Mouse (Mus musculus) midbrain, embryonic 16.5 days (tissue): ENCODE results near the gene Sf3b6. TPM values are rescaled to one million over a fixed set of nuclear protein-coding genes. Genes with fewer than 3 reads are reported as not detected.

Experiments used
- ATAC-seq: fragments of 200-750 bp; cut with Nextera tagmentation; 2 replicates; pipeline ENCODE4 v1.8.0; 2017; ENCODE audit warnings: moderate TSS enrichment
- H3K27ac ChIP-seq: fragments of 300-500 bp; sonication (generic); 2 replicates; pipeline ENCODE4 v1.5.1; 2014; ENCODE audit warnings: mild to moderate bottlenecking, low read length, mixed read lengths
- H3K27me3 ChIP-seq: fragments of 300-500 bp; sonication (generic); 2 replicates; pipeline ENCODE4 v1.6.1; 2014; ENCODE audit warnings: low read depth, low read length, mixed read lengths; ENCODE audit not compliant: control insufficient read depth, insufficient read depth
- H3K36me3 ChIP-seq: fragments of 300-500 bp; sonication (generic); 2 replicates; pipeline ENCODE4 v1.6.1; 2014; ENCODE audit warnings: mild to moderate bottlenecking, low read length, moderate library complexity, mixed read lengths; ENCODE audit not compliant: control insufficient read depth, insufficient read depth
- H3K4me1 ChIP-seq: fragments of 300-500 bp; sonication (generic); 2 replicates; pipeline ENCODE4 v1.6.1; 2014; ENCODE audit warnings: mild to moderate bottlenecking, low read length, mixed read lengths; ENCODE audit not compliant: control insufficient read depth, insufficient read depth
- H3K4me2 ChIP-seq: fragments of 300-500 bp; sonication (generic); 2 replicates; pipeline ENCODE4 v1.6.1; 2014; ENCODE audit warnings: mild to moderate bottlenecking, low read length, mixed read lengths
- H3K4me3 ChIP-seq: fragments of 300-500 bp; sonication (generic); 2 replicates; pipeline ENCODE4 v1.5.1; 2014; ENCODE audit warnings: low read depth, mild to moderate bottlenecking, low read length, moderate library complexity, mixed read lengths
- H3K9ac ChIP-seq: fragments of 300-500 bp; sonication (generic); 2 replicates; pipeline ENCODE4 v1.6.1; 2014; ENCODE audit warnings: low read depth, low read length, mixed read lengths
- H3K9me3 ChIP-seq: fragments of 300-500 bp; sonication (generic); replicated peaks from 2 replicates; pipeline ENCODE4 v1.6.1; 2014; ENCODE audit warnings: mild to moderate bottlenecking, low read length, mixed read lengths; ENCODE audit not compliant: control insufficient read depth, poor library complexity, severe bottlenecking
- WGBS: fragments of 180-500 bp; shearing (Covaris S2); extraction: QIAGEN DNeasy Blood & Tissue Kit; methylation state at CpG from one replicate; pipeline ENCODE4 v1.1.7; 2014; 5-methylcytosine and 5-hydroxymethylcytosine counted together
- polyA plus RNA-seq: library from polyadenylated mRNA; unstranded; fragments of >200 nt; fragmentation: Nextera tagmentation; extraction: Ambion mirVana; gene quantifications from 2 replicates; pipeline ENCODE4 v1.2.1, GENCODE M21; 2015

The Sf3b6 gene
- polyA plus RNA-seq, 1 experiment from 2014 or later = 204 TPM

GRCm38 (mm10) chr12:4843741-4844140 lies 26.4 kb downstream of the Sf3b6 start:
- H3K4me2 ChIP-seq = peak overlapping the region; percentile 75
- H3K4me3 ChIP-seq = peak overlapping the region; percentile 75
- WGBS = under 1% methylated on average over 12 of the region's 12 CpGs
- H3K9me3 ChIP-seq = no peaks in the 10 kb centered on the region
- H3K9ac ChIP-seq = peak overlapping the region; percentile 65
- H3K27ac ChIP-seq = no peak overlapping the region
- peak; percentile 46 for ATAC-seq
- H3K4me1 ChIP-seq = peaks cover 16% of the 10 kb centered on the region
- no peaks in the 10 kb centered on the region for H3K36me3 ChIP-seq
- no peaks in the 10 kb centered on the region for H3K27me3 ChIP-seq

- H3K4me2 ChIP-seq = no peak overlapping the region
- no peak for ATAC-seq
- no peak overlapping the region for H3K4me3 ChIP-seq
- no peaks in the 10 kb centered on the region for H3K4me1 ChIP-seq
- H3K9ac ChIP-seq = no peak overlapping the region
- H3K27ac ChIP-seq = no peak overlapping the region
- 97% methylated on average over 5 of the region's 5 CpGs for WGBS
- H3K9me3 ChIP-seq = no peaks in the 10 kb centered on the region
- no peaks in the 10 kb centered on the region for H3K27me3 ChIP-seq
- no peaks in the 10 kb centered on the region; the same call in 1 of the 2 replicates for H3K36me3 ChIP-seq
These were observed 38.8 kb downstream of the Sf3b6 start for GRCm38 (mm10) chr12:4856160-4856559.

DNA sequence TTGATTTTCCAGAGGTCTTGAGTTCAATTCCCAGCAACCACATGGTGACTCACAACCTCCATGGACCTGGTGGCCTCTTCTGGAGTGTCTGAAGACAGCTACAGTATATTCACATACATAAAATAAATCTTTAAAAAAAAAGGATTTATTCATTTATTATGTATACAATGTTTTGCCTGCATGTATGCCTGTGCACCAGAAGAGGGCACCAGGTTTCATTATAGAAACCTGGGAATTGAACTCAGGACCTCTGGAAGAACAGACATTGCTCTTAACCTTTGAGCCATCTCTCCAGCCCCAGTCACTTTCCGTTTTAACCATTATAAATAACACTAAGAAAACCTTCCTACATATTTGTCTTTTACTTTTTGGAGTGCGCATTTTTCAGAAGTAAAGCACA lies 39.5 kb downstream of the Sf3b6 start:
- Histone ChIP-seq H3K4me2 (no peak overlapping the region), H3K27ac (no peak overlapping the region), H3K36me3 (no peaks in the 10 kb centered on the region), H3K9me3 (no peaks in the 10 kb centered on the region), H3K4me1 (no peaks in the 10 kb centered on the region), H3K9ac (no peak overlapping the region), H3K4me3 (no peak overlapping the region), H3K27me3 (no peaks in the 10 kb centered on the region)
- no peak for ATAC-seq
- WGBS = 98% methylated on average over 2 of the region's 2 CpGs

DNA sequence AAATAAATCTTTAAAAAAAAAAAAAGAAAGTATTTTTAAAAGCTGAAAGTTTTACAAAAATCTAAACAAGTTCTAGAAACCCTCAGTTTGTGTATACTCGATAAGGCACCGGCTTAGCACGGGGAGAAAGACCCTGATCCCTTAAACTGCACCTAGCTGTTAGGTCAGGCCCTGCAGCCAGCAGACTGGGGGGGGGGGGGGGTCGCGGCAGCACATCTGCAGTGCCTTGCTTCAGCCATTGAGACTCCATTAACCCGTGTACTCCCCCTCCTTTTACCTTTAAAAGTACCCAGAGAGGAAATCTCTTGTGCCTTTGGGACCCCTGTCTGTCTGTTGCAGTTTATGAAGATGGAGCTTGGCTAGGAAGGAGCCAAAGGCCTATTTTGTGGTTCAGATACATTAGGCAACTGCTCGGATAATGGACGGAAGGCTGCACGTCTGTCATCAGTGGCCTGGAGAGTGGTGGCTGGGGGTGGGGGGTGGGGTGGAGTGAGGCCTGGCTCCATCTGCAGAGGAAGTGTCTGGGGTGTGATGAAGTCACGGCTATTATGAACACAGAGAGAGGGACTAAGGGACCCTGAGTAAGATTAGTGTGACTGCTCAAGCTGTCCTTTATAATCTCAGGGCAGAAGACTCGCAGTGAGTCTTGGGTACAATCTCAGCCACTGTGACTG lies 42.0 kb downstream of the Sf3b6 start:
- WGBS = 53% methylated on average over 11 of the region's 11 CpGs
- H3K4me2 ChIP-seq = no peak overlapping the region
- H3K9ac ChIP-seq = no peak overlapping the region
- no peaks in the 10 kb centered on the region for H3K9me3 ChIP-seq
- no peak for ATAC-seq
- no peak overlapping the region for H3K27ac ChIP-seq
- H3K27me3 ChIP-seq = no peaks in the 10 kb centered on the region
- H3K4me1 ChIP-seq = no peaks in the 10 kb centered on the region
- no peaks in the 10 kb centered on the region for H3K36me3 ChIP-seq
- H3K4me3 ChIP-seq = no peak overlapping the region

DNA sequence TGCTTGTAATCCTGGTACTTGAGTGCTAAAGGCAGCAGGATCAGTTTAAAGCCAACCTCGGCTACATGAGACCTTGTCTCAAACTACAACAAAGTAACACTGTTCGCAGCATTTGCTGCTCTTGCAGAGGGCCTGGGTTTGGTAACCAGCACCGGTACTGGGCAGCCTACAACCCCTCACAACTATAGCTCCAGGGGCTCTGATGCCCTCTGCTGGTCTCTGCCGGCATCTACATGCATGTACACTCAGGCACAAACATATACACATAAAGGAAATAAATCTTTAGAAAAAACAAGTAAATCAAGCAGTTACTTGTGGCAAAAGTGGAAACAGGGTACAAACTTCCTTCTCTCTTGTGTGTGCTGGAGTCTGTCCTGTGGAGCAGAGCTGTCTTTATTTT lies 45.3 kb downstream of the Sf3b6 start:
- no peak overlapping the region for H3K4me3 ChIP-seq
- H3K36me3 ChIP-seq = no peaks in the 10 kb centered on the region
- no peaks in the 10 kb centered on the region for H3K27me3 ChIP-seq
- WGBS = 90% methylated on average over 4 of the region's 4 CpGs
- H3K27ac ChIP-seq = no peak overlapping the region
- no peak overlapping the region for H3K9ac ChIP-seq
- no peak for ATAC-seq
- no peaks in the 10 kb centered on the region for H3K9me3 ChIP-seq
- H3K4me1 ChIP-seq = no peaks in the 10 kb centered on the region
- no peak overlapping the region for H3K4me2 ChIP-seq

DNA sequence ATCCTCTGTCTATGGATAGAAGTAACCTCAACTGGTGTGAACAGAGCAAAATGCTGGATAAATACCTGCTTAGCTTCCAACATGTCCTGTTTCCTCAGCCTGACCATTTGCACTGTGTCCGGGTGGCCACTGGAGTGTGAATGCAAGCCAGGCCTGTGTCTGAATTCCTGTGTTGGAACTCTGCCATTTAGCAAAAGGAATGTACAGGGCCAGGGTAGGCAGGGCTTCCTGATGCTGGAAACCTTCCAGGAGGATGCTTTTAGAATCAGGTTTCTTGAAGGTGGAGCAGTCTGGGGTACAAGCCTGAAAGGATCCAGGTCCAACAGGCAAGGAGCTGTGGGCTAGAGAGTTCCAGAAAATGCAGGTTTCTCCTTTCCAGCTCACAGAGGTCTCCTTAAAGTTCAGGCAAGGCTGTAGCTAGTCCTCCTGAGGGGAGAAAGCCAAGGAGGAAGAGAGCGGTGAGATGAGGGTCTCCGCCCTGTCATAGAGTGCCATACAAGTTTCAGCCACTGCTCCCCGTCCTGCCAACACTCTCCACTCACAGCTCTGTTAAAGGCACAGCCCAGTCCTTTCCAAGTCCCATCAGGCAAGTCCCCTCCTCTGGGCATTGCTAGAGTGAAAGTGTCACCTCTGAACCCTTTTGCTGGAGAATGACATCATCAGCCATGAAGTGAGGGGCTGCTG lies 46.5 kb downstream of the Sf3b6 start:
- no peak for ATAC-seq
- H3K27ac ChIP-seq = no peak overlapping the region

GRCm38 (mm10) chr12:4864338-4864690 lies 47.0 kb downstream of the Sf3b6 start:
- Histone ChIP-seq H3K27ac (no peak overlapping the region), H3K4me1 (no peaks in the 10 kb centered on the region), H3K4me2 (no peak overlapping the region), H3K27me3 (no peaks in the 10 kb centered on the region), H3K4me3 (no peak overlapping the region), H3K36me3 (no peaks in the 10 kb centered on the region), H3K9ac (no peak overlapping the region), H3K9me3 (no peaks in the 10 kb centered on the region)
- 82% methylated on average over 4 of the region's 4 CpGs for WGBS
- ATAC-seq = no peak

More for the DNA sequence above, 46.5 kb downstream of the Sf3b6 start:
- no peaks in the 10 kb centered on the region for H3K4me1 ChIP-seq
- H3K9me3 ChIP-seq = no peaks in the 10 kb centered on the region
- no peaks in the 10 kb centered on the region for H3K27me3 ChIP-seq
- H3K36me3 ChIP-seq = no peaks in the 10 kb centered on the region
- WGBS = 82% methylated on average over 4 of the region's 4 CpGs
- no peak overlapping the region for H3K4me2 ChIP-seq
- H3K9ac ChIP-seq = no peak overlapping the region
- H3K4me3 ChIP-seq = no peak overlapping the region

GRCm38 (mm10) chr12:4868924-4869323 lies 51.6 kb downstream of the Sf3b6 start:
- H3K36me3 ChIP-seq = no peaks in the 10 kb centered on the region
- no peaks in the 10 kb centered on the region for H3K4me1 ChIP-seq
- 80% methylated on average over 8 of the region's 8 CpGs for WGBS
- no peak for ATAC-seq
- no peak overlapping the region for H3K4me2 ChIP-seq
- no peaks in the 10 kb centered on the region for H3K9me3 ChIP-seq
- H3K27me3 ChIP-seq = no peaks in the 10 kb centered on the region
- no peak overlapping the region for H3K9ac ChIP-seq
- no peak overlapping the region for H3K4me3 ChIP-seq
- H3K27ac ChIP-seq = no peak overlapping the region

GRCm38 (mm10) chr12:4871260-4871659 lies 53.9 kb downstream of the Sf3b6 start:
- ATAC-seq = no peak
- no peak overlapping the region for H3K27ac ChIP-seq
- no peaks in the 10 kb centered on the region for H3K9me3 ChIP-seq
- no peaks in the 10 kb centered on the region for H3K27me3 ChIP-seq
- H3K9ac ChIP-seq = no peak overlapping the region
- H3K36me3 ChIP-seq = no peaks in the 10 kb centered on the region
- H3K4me1 ChIP-seq = no peaks in the 10 kb centered on the region
- H3K4me2 ChIP-seq = no peak overlapping the region
- 91% methylated on average over 5 of the region's 5 CpGs for WGBS
- H3K4me3 ChIP-seq = no peak overlapping the region
